Mouse (Mus musculus) MEL (cell line): ENCODE results near the gene Krt82. TPM values are rescaled to one million over a fixed set of nuclear protein-coding genes. Genes with fewer than 3 reads are reported as not detected.

Source experiments
- DNase-seq: peaks from one replicate; pipeline ENCODE4 v3.0.0; 2011; ENCODE audit warnings: low read depth, low spot score
- H3K27ac ChIP-seq: 2 replicates; pipeline ENCODE4 v1.5.1; 2012; ENCODE audit warnings: low read depth, mild to moderate bottlenecking, control low read depth, low read length, moderate library complexity; ENCODE audit not compliant: control insufficient read depth
- H3K27me3 ChIP-seq, 2 experiments: fragments of 150-350 bp in 1 of 2; sonication (generic) in 1 of 2; 2 replicates each; pipeline ENCODE4 v1.6.1; 2012; ENCODE audit warnings: low read length in 2 of 2, mild to moderate bottlenecking in 2 of 2, improper control_type of control experiment in 1 of 2, moderate library complexity in 1 of 2; ENCODE audit not compliant: insufficient read depth in 2 of 2, control insufficient read depth in 1 of 2
- H3K36me3 ChIP-seq, 2 experiments: 2 replicates each; pipeline ENCODE4 v1.6.1; 2012 to 2014; ENCODE audit warnings: low read length in 2 of 2, improper control_type of control experiment in 1 of 2, inconsistent platforms in 1 of 2, mild to moderate bottlenecking in 1 of 2; ENCODE audit not compliant: insufficient read depth in 2 of 2, control insufficient read depth in 1 of 2
- H3K4me1 ChIP-seq, 2 experiments: fragments of 150-350 bp in 1 of 2; sonication (generic) in 1 of 2; 2 replicates each; pipeline ENCODE4 v1.6.1; 2012; ENCODE audit warnings: low read length in 2 of 2, improper control_type of control experiment in 1 of 2, mild to moderate bottlenecking in 1 of 2; ENCODE audit not compliant: insufficient read depth in 2 of 2, control insufficient read depth in 1 of 2
- H3K4me3 ChIP-seq, 2 experiments: fragments of 150-350 bp in 1 of 2; sonication (generic) in 1 of 2; 2 replicates each; pipeline ENCODE4 v1.5.1; 2012; ENCODE audit warnings: low read depth in 2 of 2, low read length in 2 of 2, mild to moderate bottlenecking in 2 of 2, moderate library complexity in 2 of 2, control low read depth in 1 of 2, improper control_type of control experiment in 1 of 2; ENCODE audit not compliant: control insufficient read depth in 1 of 2, insufficient read depth in 1 of 2
- H3K79me2 ChIP-seq: 2 replicates; pipeline ENCODE4 v1.6.1; 2012; ENCODE audit warnings: mild to moderate bottlenecking, low read length, moderate library complexity; ENCODE audit not compliant: control insufficient read depth, poor library complexity, insufficient read depth
- H3K9ac ChIP-seq: 2 replicates; pipeline ENCODE4 v1.6.1; 2012; ENCODE audit warnings: low read depth, mild to moderate bottlenecking, control low read depth, low read length, moderate library complexity; ENCODE audit not compliant: control insufficient read depth, poor library complexity, severe bottlenecking
- H3K9me3 ChIP-seq: fragments of 150-350 bp; sonication (generic); replicated peaks from 2 replicates; pipeline ENCODE4 v1.6.1; 2012; ENCODE audit warnings: mild to moderate bottlenecking, low read length, improper control_type of control experiment, moderate library complexity; ENCODE audit not compliant: insufficient read depth
- CHD2 ChIP-seq: IDR thresholded peaks from 2 replicates; pipeline ENCODE4 v1.6.1; 2011; ENCODE audit warnings: low read length, improper control_type of control experiment
- CTCF ChIP-seq, 3 experiments: IDR thresholded peaks in 2 of 3; conservative IDR thresholded peaks in 1 of 3; 2 replicates each; pipeline ENCODE4 v1.5.1; 2011 to 2012; ENCODE audit warnings: low read length in 3 of 3, low read depth in 2 of 3, mild to moderate bottlenecking in 2 of 3, improper control_type of control experiment in 1 of 3, inconsistent platforms in 1 of 3, mixed read lengths in 1 of 3, moderate library complexity in 1 of 3; ENCODE audit not compliant: control insufficient read depth in 1 of 3, insufficient read depth in 1 of 3, poor library complexity in 1 of 3, severe bottlenecking in 1 of 3
- ELF1 ChIP-seq: IDR thresholded peaks from 2 replicates; pipeline ENCODE4 v1.6.1; 2014; ENCODE audit warnings: low read depth, mild to moderate bottlenecking, inconsistent platforms, low read length, improper control_type of control experiment, moderate library complexity
- EP300 ChIP-seq, 2 experiments: IDR thresholded peaks; 2 replicates each; pipeline ENCODE4 v1.6.1; 2011; ENCODE audit warnings: improper control_type of control experiment in 2 of 2, low read length in 2 of 2, low read depth in 1 of 2, mild to moderate bottlenecking in 1 of 2
- KAT2A ChIP-seq: conservative IDR thresholded peaks from 2 replicates; pipeline ENCODE4 v1.6.1; 2012; ENCODE audit warnings: low read depth, low read length, improper control_type of control experiment, inconsistent platforms
- MXI1 ChIP-seq: IDR thresholded peaks from 2 replicates; pipeline ENCODE4 v1.6.1; 2011; ENCODE audit warnings: mild to moderate bottlenecking, low read depth, low read length, improper control_type of control experiment
- SIN3A ChIP-seq: IDR thresholded peaks from 2 replicates; pipeline ENCODE4 v1.6.1; 2012; ENCODE audit warnings: low read length, improper control_type of control experiment, inconsistent platforms
- TBP ChIP-seq: IDR thresholded peaks from 2 replicates; pipeline ENCODE4 v1.8.0; 2011; ENCODE audit warnings: low read depth, low read length, improper control_type of control experiment
- ZKSCAN1 ChIP-seq: IDR thresholded peaks from 2 replicates; pipeline ENCODE4 v1.6.1; 2012; ENCODE audit warnings: low read depth, mild to moderate bottlenecking, inconsistent platforms, low read length, improper control_type of control experiment, moderate library complexity
- polyA plus RNA-seq, 2 experiments: library from polyadenylated mRNA; stranded (reverse) in 1 of 2; unstranded in 1 of 2; fragments of >175 nt in 1 of 2; fragments of >200 nt in 1 of 2; gene quantifications; 2 replicates each; pipeline versions ENCODE4 v1.2.1 to v1.2.4; 2012; ENCODE audit warnings: low replicate concordance in 2 of 2, low read depth in 1 of 2; ENCODE audit not compliant: insufficient read length in 2 of 2, insufficient read depth in 1 of 2, missing spikeins in 1 of 2
- total RNA-seq: library from RNA; depleted of rRNA; stranded (reverse); fragments of 300-350 nt; gene quantifications from 2 replicates; pipeline ENCODE4 v1.2.3, GENCODE M21; 2012; rRNA removed

Krt82 gene
- total and polyA plus RNA-seq, 3 experiments, result not detected

GRCm38 (mm10) chr15:101491431-101491830, 59.0 kb downstream of the Krt82 start, which contains the start of gene Krt83:
Gene Krt83 (minus strand): TSS chr15:101491512.
- TF ChIP-seq ZKSCAN1 (no peak), MXI1 (no peak), EP300 (IDR thresholded peaks at IDR 0.05; ENCODE audit: low read depth in 1 of 2, low read length in 2 of 2) (no peak), CHD2 (no peak), TBP (no peak), KAT2A (no peak), CTCF (IDR thresholded peaks at IDR 0.05 in 2 of 3, conservative IDR thresholded peaks at IDR 0.05 in 1 of 3; ENCODE audit: control insufficient read depth in 1 of 3, insufficient read depth in 1 of 3, low read depth in 2 of 3, low read length in 3 of 3, poor library complexity in 1 of 3, severe bottlenecking in 1 of 3) (no peak), SIN3A (no peak), ELF1 (no peak)
- TF ChIP-seq, all 39 proteins: peak for 0
- no peaks in the 10 kb centered on the region for H3K27me3 ChIP-seq
- DNase-seq, result no peak

More at GRCm38 (mm10) chr15:101491431-101491830, 59.0 kb downstream of the Krt82 start, which contains the start of gene Krt83:
- Histone ChIP-seq H3K9ac (no peak within 1 kb of the TSS), H3K9me3 (no peaks in the 10 kb centered on the region), H3K36me3 (no peaks in the 10 kb centered on the region), H3K4me3 (no peak within 1 kb of the TSS), H3K79me2 (no peaks in the 10 kb centered on the region), H3K4me1 (no peaks in the 10 kb centered on the region), H3K27ac (no peak within 1 kb of the TSS)

Other genes starting within 250 kb of the Krt82 start
- not detected in 2 replicates for gene Krt80, start 180.5 kb downstream of the Krt82 start, total RNA-seq
- gene Krt80, start 180.5 kb downstream of the Krt82 start, polyA plus RNA-seq, result not detected
- gene Krt7, start 139.6 kb downstream of the Krt82 start, total RNA-seq, result 0.04 TPM in 1 of 2 replicates, not detected in the other
- under 1 TPM in 1 of 2 experiments, not detected in 1; 0.03 TPM for gene Krt7, start 139.6 kb downstream of the Krt82 start, polyA plus RNA-seq
- not detected in 2 replicates for gene Krt87, start 111.9 kb downstream of the Krt82 start, total RNA-seq
- not detected for gene Krt87, start 111.9 kb downstream of the Krt82 start, polyA plus RNA-seq
- not detected in 2 replicates for gene Krt88, start 102.9 kb downstream of the Krt82 start, total RNA-seq
- not detected for gene Krt88, start 102.9 kb downstream of the Krt82 start, polyA plus RNA-seq
- gene Krt81, start 86.9 kb downstream of the Krt82 start, total RNA-seq, result not detected in 2 replicates
- not detected for gene Krt81, start 86.9 kb downstream of the Krt82 start, polyA plus RNA-seq
- gene Krt86, start 77.2 kb downstream of the Krt82 start, total RNA-seq, result not detected in 2 replicates
- gene Krt86, start 77.2 kb downstream of the Krt82 start, polyA plus RNA-seq, result not detected
- gene Krt83, start 59.2 kb downstream of the Krt82 start, total RNA-seq, result not detected in 2 replicates
- gene Krt83, start 59.2 kb downstream of the Krt82 start, polyA plus RNA-seq, result not detected
- not detected in 2 replicates for gene Gm49425, start 33.4 kb downstream of the Krt82 start, total RNA-seq
- not detected for gene Gm49425, start 33.4 kb downstream of the Krt82 start, polyA plus RNA-seq
- gene Krt84, start 17.8 kb downstream of the Krt82 start, total RNA-seq, result not detected in 2 replicates
- not detected for gene Krt84, start 17.8 kb downstream of the Krt82 start, polyA plus RNA-seq
- not detected in 2 replicates for gene Krt90, start 12.3 kb upstream of the Krt82 start, total RNA-seq
- not detected for gene Krt90, start 12.3 kb upstream of the Krt82 start, polyA plus RNA-seq
- not detected in 2 replicates for gene Krt75, start 23.2 kb upstream of the Krt82 start, total RNA-seq
- not detected for gene Krt75, start 23.2 kb upstream of the Krt82 start, polyA plus RNA-seq
- not detected in 2 replicates for gene Gm5414, start 77.5 kb upstream of the Krt82 start, total RNA-seq
- gene Gm5414, start 77.5 kb upstream of the Krt82 start, polyA plus RNA-seq, result not detected
- gene Gm5478, start 96.7 kb upstream of the Krt82 start, total RNA-seq, result not detected in 2 replicates
- not detected for gene Gm5478, start 96.7 kb upstream of the Krt82 start, polyA plus RNA-seq
- gene Krt6b, start 129.6 kb upstream of the Krt82 start, total RNA-seq, result not detected in 2 replicates
- not detected for gene Krt6b, start 129.6 kb upstream of the Krt82 start, polyA plus RNA-seq
- not detected in 2 replicates for gene Krt6a, start 143.6 kb upstream of the Krt82 start, total RNA-seq
- gene Krt6a, start 143.6 kb upstream of the Krt82 start, polyA plus RNA-seq, result not detected
- gene Krt5, start 162.2 kb upstream of the Krt82 start, total RNA-seq, result not detected in 2 replicates
- not detected for gene Krt5, start 162.2 kb upstream of the Krt82 start, polyA plus RNA-seq
- gene Krt71, start 192.4 kb upstream of the Krt82 start, total RNA-seq, result not detected in 2 replicates
- gene Krt71, start 192.4 kb upstream of the Krt82 start, polyA plus RNA-seq, result not detected
- gene Krt72, start 235.8 kb upstream of the Krt82 start, total RNA-seq, result not detected in 2 replicates
- not detected for gene Krt72, start 235.8 kb upstream of the Krt82 start, polyA plus RNA-seq